Mouse (Mus musculus) forebrain, embryonic 12.5 days (tissue): Measurements from ENCODE around the gene Zfp652. TPM values are rescaled to one million over a fixed set of nuclear protein-coding genes. Genes with fewer than 3 reads are reported as not detected.

Experiments used
- ATAC-seq: fragments of 200-750 bp; cut with Nextera tagmentation; 2 replicates; pipeline ENCODE4 v1.8.0; 2017; ENCODE audit warnings: moderate TSS enrichment; ENCODE audit not compliant: low FRiP score
- H3K27ac ChIP-seq: fragments of 300-500 bp; sonication (generic); 2 replicates; pipeline ENCODE4 v1.5.1; 2016; ENCODE audit warnings: mild to moderate bottlenecking
- H3K27me3 ChIP-seq: fragments of 300-500 bp; sonication (generic); 2 replicates; pipeline ENCODE4 v1.6.1; 2016; ENCODE audit warnings: mild to moderate bottlenecking
- H3K36me3 ChIP-seq: fragments of 300-500 bp; sonication (generic); replicated peaks from 2 replicates; pipeline ENCODE4 v1.6.1; 2016; ENCODE audit warnings: mild to moderate bottlenecking
- H3K4me1 ChIP-seq: fragments of 300-500 bp; sonication (generic); 2 replicates; pipeline ENCODE4 v1.6.1; 2016
- H3K4me2 ChIP-seq: fragments of 300-500 bp; sonication (generic); 2 replicates; pipeline ENCODE4 v1.6.1; 2016; ENCODE audit warnings: mild to moderate bottlenecking, moderate library complexity
- H3K4me3 ChIP-seq: fragments of 300-500 bp; sonication (generic); replicated peaks from 2 replicates; pipeline ENCODE4 v1.5.1; 2016; ENCODE audit warnings: mild to moderate bottlenecking
- H3K9ac ChIP-seq: fragments of 300-500 bp; sonication (generic); 2 replicates; pipeline ENCODE4 v1.6.1; 2016; ENCODE audit warnings: mild to moderate bottlenecking
- H3K9me3 ChIP-seq: fragments of 300-500 bp; sonication (generic); 2 replicates; pipeline ENCODE4 v1.6.1; 2016
- WGBS: fragments of 180-500 bp; shearing (Covaris S2); methylation state at CpG from one replicate; pipeline ENCODE4 v1.1.7; 2016; 5-methylcytosine and 5-hydroxymethylcytosine counted together
- polyA plus RNA-seq: library from polyadenylated mRNA; unstranded; fragments of >200 nt; fragmentation: Nextera tagmentation; extraction: Ambion mirVana; gene quantifications from 2 replicates; pipeline ENCODE4 v1.2.1, GENCODE M21; 2016

Zfp652 gene
- polyA plus RNA-seq, 1 experiment from 2014 or later = 27.6 TPM

DNA sequence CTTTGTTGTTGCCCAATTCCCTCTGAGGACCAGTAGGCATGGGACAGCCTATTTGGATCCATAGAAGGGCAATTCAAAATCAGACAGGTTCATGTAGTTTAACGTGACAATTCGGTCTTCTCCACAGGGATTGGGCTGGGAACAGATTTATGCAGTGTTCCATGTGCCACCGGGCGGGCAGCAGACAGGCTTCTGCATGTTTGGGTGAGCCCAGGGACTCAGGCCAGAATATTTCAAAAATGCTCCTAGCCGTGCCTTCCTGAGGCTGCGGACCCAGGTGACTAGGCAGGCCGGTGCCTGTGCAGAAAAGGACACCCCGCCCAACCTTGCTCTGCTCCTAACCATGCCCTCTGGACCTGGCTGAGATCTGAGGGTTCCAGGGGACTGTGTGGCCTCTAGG, 106.7 kb downstream of the Zfp652 start:
- H3K27ac ChIP-seq = no peak overlapping the region
- H3K4me1 ChIP-seq = peaks cover 7% of the 10 kb centered on the region
- peaks cover 32% of the 10 kb centered on the region for H3K27me3 ChIP-seq
- H3K4me3 ChIP-seq = no peak overlapping the region
- no peak overlapping the region for H3K9ac ChIP-seq
- no peaks in the 10 kb centered on the region for H3K36me3 ChIP-seq
- 86% methylated on average over 8 of the region's 8 CpGs for WGBS
- ATAC-seq = no peak
- no peaks in the 10 kb centered on the region for H3K9me3 ChIP-seq
- no peak overlapping the region for H3K4me2 ChIP-seq

DNA sequence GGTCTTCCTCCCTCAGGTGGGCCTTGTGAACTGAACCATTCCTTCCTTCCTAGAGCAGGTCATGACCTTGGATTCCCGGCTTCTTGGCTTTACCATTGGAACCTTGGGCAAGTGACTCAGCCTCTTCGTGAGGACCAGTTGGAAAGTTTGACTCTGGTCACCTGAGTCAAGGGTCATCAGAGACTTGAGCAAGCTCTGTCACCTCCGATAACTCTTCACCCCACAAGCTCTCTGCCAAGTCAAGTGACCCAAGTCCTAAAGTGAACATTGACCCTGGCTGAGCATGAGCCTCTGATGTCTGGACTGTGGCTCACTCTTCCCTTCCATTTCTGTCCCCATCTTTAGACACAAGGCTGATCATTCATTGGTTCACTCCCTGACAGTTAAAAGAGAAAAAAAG, 109.0 kb downstream of the Zfp652 start:
- no peak overlapping the region for H3K9ac ChIP-seq
- peaks cover 53% of the 10 kb centered on the region for H3K27me3 ChIP-seq
- no peak overlapping the region for H3K4me3 ChIP-seq
- no peak overlapping the region for H3K4me2 ChIP-seq
- no peaks in the 10 kb centered on the region for H3K9me3 ChIP-seq
- peaks cover 15% of the 10 kb centered on the region for H3K4me1 ChIP-seq
- 93% methylated on average over 3 of the region's 3 CpGs for WGBS
- ATAC-seq = no peak
- H3K36me3 ChIP-seq = no peaks in the 10 kb centered on the region
- H3K27ac ChIP-seq = no peak overlapping the region

DNA sequence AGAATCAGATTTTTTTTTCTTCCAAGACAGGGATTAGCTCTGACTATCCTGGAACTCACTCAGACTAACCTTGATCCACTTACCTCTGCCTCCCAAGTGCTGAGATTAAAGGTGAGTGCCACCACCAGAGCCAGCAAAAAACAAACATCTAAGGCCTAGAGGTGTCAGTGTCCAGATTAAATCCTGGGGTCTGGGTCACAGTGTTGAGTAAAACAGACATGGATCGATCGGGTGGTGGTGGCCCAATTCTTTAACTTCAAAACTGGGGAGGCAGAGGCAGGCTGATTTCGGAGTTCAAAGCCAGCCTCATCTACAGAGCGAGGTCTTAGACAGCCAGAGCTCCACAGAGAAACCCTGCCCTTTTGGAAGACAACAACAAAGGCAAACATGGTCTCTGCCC, 110.0 kb downstream of the Zfp652 start:
- no peaks in the 10 kb centered on the region for H3K9me3 ChIP-seq
- H3K27ac ChIP-seq = no peak overlapping the region
- no peaks in the 10 kb centered on the region for H3K36me3 ChIP-seq
- no peak overlapping the region for H3K4me2 ChIP-seq
- no peak overlapping the region for H3K9ac ChIP-seq
- ATAC-seq = no peak
- WGBS = 94% methylated on average over 4 of the region's 4 CpGs
- H3K4me1 ChIP-seq = peaks cover 15% of the 10 kb centered on the region
- H3K4me3 ChIP-seq = no peak overlapping the region
- H3K27me3 ChIP-seq = peaks cover 60% of the 10 kb centered on the region

DNA sequence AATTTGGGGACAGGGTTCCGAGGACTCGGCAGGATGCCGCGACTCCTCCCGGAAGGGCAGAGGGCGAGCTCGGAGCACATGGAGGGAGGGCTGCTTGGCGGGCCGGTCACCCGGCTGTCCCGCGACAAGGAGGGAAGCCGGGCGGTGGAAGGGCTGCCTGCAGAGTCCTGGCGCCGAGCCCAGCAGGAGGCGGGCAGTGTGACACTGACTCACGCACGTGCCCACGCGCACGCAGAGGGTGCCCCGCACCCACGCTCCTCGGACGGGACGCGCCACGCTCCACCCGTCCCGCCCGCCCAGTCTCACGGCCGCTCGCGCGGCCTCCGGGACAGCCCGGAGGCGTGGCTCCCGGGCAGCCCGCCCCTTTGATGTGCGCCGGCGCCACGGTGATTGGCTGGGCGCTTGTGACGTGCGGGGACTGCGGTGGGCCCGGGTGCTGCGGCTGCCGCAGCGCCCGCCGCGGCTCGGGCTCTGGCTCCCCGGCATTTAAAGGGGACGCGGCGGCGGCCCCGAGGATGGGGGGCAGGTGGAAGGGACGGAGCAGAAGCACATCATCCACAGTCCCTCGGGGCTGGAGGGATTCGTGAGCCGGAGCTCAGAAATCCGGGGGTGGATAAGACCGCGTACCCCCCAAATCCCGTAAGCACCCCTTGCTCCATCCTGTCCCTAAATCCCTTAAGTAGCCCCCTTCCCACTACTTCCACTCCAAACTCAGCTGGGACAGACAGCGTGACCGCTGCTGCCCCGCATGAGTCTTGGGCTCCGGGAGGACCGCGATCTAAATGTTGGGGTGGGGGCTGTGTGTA, 111.8 kb downstream of the Zfp652 start, which contains the start of gene Phospho1:
TSS of gene Phospho1 (plus strand) at position 429 of the 806 bp plus-strand sequence.
- H3K4me2 ChIP-seq = peak within 1 kb of the TSS; percentile 96
- peak; percentile 99 for ATAC-seq
- H3K36me3 ChIP-seq = no peaks in the 10 kb centered on the region
- H3K27me3 ChIP-seq = peaks cover 76% of the 10 kb centered on the region
- H3K4me3 ChIP-seq = peak within 1 kb of the TSS; percentile 70
- H3K4me1 ChIP-seq = peaks cover 15% of the 10 kb centered on the region
- WGBS = under 1% methylated on average over 64 of the region's 78 CpGs
- H3K9me3 ChIP-seq = no peaks in the 10 kb centered on the region
- H3K9ac ChIP-seq = peak within 1 kb of the TSS; percentile 78
- no peak within 1 kb of the TSS for H3K27ac ChIP-seq

DNA sequence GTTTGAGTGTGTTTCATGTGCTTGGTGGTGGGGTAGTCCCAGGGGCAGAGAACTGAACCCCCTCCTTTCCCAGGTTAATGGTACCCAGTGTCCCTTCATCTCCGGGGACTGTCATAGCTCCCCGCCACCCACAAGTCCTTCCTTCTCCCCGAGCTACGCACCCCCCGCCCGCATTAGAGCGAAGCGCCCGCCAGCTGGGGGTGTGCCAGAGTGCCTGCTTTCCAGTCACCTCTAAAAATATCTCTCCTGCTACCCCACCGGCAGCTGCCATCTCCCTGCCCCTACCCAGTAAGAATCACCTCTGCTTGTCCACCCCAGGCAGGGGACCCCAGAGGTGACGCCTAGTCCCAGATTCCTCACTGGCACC, 112.4 kb downstream of the Zfp652 start:
- H3K9me3 ChIP-seq = no peaks in the 10 kb centered on the region
- H3K4me1 ChIP-seq = peaks cover 16% of the 10 kb centered on the region
- no peak overlapping the region for H3K27ac ChIP-seq
- peak; percentile 20 for ATAC-seq
- H3K4me3 ChIP-seq = peak overlapping the region; percentile 70
- no peaks in the 10 kb centered on the region for H3K36me3 ChIP-seq
- under 1% methylated on average over 11 of the region's 11 CpGs for WGBS
- H3K9ac ChIP-seq = peak overlapping the region; percentile 78
- H3K27me3 ChIP-seq = peaks cover 82% of the 10 kb centered on the region
- peak overlapping the region; percentile 96 for H3K4me2 ChIP-seq

DNA sequence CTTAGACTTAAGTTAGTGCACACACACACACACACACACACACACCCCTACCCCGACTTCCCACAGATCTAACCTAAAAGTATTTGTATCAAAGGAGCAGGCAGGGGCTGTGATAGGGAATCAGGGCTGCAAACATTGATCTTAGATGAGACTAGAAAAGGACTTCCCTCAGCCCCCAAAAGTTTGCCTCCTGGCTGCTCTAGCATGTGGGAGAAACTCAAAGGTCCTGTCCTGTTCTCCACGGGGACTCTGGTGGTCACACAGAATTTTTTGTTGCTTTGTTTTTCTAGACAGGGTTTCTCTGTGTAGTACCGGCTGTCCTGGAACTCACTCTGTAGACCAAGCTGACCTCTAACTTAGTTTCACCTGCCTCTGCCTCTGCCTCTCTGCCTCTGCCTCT, 113.2 kb downstream of the Zfp652 start:
- Histone ChIP-seq H3K4me3 (no peak overlapping the region), H3K9ac (no peak overlapping the region), H3K9me3 (no peaks in the 10 kb centered on the region), H3K27ac (no peak overlapping the region), H3K4me2 (no peak overlapping the region), H3K4me1 (peaks cover 23% of the 10 kb centered on the region), H3K27me3 (peaks cover 90% of the 10 kb centered on the region), H3K36me3 (no peaks in the 10 kb centered on the region)
- 63% methylated on average over 3 of the region's 3 CpGs for whole genome bisulfite sequencing
- ATAC-seq = no peak

DNA sequence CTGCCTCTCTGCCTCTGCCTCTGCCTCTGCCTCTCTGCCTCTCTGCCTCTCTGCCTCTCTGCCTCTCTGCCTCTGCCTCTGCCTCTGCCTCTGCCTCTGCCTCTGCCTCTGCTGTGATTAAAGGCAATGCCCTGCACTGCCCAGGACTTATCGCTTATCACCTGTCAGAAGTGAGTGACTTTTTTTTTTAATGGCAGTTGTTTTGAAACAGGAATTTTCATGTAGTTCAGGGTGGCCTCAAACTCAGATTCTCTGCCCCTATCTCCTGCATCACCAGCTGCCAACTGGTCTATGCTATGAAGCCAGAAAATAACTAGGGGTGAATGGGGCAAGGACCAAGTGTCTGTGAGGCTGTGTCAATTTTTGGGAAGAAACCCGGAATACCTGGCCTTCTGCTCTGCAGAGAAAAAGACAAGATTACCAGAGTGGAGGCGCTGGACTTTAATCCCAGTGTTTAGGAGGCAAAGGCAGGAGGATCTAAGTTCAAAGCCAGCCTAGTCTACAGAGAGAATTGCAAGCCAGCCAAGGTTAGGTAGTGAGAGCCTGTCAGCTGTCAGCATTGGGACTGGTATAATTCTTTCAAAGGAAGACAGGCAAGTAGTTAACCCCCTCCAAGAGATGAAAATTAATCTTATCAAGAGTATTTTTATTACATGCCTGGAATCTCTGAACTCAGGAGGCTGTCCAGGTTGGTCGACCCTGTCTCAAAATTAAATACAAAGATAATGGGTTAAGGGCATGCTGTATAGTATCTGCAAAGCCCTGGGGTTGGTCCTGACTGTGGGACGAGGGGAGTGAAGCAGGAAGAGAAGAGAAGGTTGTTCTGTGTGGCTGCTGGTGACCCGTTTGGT, 114.1 kb downstream of the Zfp652 start:
- Histone ChIP-seq H3K27ac (no peak overlapping the region), H3K36me3 (no peaks in the 10 kb centered on the region), H3K9me3 (no peaks in the 10 kb centered on the region), H3K4me1 (peaks cover 32% of the 10 kb centered on the region), H3K9ac (no peak overlapping the region), H3K4me2 (no peak overlapping the region), H3K4me3 (no peak overlapping the region), H3K27me3 (peaks cover 94% of the 10 kb centered on the region)
- 60% methylated on average over 6 of the region's 6 CpGs for WGBS
- no peak for ATAC-seq

DNA sequence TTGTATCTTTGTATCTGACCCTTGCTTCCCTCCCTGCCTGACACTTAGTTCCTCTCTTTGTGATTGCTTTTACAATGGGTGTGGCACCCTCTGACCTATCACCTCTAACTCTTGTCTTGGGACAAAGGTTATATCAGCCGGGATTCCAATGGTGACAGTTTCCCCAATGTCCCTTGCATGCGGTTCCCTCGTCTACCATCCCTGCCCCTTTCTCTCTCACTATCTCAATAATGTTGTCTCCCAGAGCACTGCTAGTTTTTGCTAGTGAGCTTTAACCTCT, 114.6 kb downstream of the Zfp652 start:
- Histone ChIP-seq H3K4me3 (no peak overlapping the region), H3K27ac (no peak overlapping the region), H3K4me2 (no peak overlapping the region), H3K27me3 (peaks cover 94% of the 10 kb centered on the region), H3K9ac (no peak overlapping the region), H3K4me1 (peaks cover 35% of the 10 kb centered on the region), H3K9me3 (no peaks in the 10 kb centered on the region), H3K36me3 (no peaks in the 10 kb centered on the region)
- no peak for ATAC-seq
- WGBS = 37% methylated on average over 3 of the region's 3 CpGs

DNA sequence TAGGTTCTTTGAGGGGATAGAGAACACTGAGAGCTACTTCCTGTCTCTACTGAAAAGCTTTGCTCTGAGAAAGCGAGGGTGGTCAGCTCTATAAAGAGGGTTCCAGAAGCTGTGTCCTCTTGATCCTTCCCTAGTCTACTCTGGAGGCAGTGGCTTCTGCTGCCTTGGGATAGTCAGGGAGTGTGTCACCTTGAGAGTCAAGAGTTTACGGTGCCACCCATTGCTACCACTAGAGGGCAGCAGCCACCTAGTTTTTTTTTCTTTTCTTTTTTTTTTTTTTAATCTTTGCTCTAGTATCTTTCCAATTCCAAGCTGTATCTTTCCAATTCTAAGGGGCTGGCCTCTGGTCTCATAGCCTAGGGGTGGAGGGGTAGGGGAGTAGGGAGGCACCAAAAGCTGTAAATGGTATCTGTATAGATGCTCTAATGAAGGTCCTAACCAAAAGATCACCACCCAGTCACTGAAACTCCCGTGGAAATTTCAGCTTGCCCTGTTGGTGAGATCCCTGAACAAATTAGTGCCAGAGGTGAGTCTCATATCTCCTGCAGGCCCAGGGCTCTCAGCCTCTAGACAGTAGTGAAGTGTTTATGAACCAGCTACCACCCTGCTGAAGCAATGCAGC, 115.1 kb downstream of the Zfp652 start:
- H3K27ac ChIP-seq = no peak overlapping the region
- ATAC-seq = no peak

DNA sequence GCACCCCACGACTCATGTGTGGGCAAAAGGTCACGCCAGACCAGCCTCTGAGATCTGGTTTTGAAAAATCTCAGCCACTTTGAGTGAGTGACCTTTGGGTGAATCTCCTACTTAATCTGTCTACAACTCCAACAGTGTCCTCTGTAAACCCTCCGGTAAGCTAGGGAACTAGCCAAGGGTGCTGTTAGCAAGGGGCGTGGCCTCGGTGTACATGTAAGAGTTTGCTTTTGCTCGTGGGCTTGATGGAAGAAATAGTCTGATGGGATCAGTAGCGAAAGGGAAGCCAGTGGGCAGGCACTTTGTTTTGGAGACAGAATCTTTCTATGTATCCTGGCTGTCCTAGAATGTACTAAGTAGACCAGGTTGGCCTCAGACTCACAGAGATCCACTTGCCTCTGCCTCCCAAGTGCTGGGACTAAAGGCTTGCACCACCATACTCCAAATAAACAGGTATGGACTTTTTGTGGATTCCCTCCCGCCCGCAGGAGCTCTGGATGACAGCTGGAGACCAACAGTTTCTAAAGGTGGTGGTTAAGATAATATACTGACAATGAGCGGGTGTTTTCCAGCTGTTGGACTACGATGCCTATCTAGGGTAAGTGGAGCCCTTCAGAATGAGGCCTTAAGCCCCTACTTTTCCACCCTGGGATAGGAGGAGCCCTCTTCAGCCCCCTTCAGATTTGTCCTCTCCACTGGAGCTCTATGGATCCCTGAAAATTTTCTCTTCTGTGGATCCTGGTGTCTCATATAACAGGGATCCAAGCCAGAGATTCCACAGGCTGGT, 115.9 kb downstream of the Zfp652 start:
- Histone ChIP-seq H3K27me3 (peaks cover 95% of the 10 kb centered on the region), H3K4me3 (no peak overlapping the region), H3K27ac (no peak overlapping the region), H3K4me1 (peaks cover 38% of the 10 kb centered on the region), H3K4me2 (no peak overlapping the region), H3K9ac (no peak overlapping the region), H3K9me3 (no peaks in the 10 kb centered on the region), H3K36me3 (no peaks in the 10 kb centered on the region)
- no peak for ATAC-seq
- WGBS = 77% methylated on average over 11 of the region's 11 CpGs

More for the DNA sequence above, 115.1 kb downstream of the Zfp652 start:
- Histone ChIP-seq H3K9ac (no peak overlapping the region), H3K4me2 (no peak overlapping the region), H3K4me3 (no peak overlapping the region), H3K27me3 (peaks cover 95% of the 10 kb centered on the region), H3K9me3 (no peaks in the 10 kb centered on the region), H3K36me3 (no peaks in the 10 kb centered on the region), H3K4me1 (peaks cover 35% of the 10 kb centered on the region)
- WGBS = 18% methylated on average over 3 of the region's 3 CpGs

DNA sequence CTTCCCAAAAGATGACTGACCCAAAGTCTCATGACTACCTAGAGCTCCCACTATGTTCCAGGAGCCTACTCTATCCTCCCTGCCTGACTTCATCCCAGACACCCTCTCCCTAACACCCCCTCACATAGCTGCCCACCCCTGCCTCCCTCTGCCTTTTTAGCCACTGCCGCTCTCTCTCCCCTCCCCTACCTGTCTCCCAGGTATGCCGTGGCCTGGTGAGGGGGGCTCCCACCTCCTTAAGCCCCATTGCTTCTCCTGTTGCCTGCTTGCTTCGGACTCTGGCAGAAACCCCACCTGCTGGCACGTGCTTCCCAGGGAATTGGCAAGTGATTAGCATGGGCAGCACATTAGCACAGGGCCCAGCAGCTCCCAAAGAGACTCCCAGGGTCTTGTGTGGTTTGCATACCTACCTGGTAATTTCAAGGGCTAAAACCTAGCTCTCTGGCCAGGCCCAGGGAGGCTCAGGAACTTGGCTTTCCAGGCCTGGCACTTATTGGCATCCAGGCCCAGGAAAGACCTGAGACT, 117.1 kb downstream of the Zfp652 start:
- Histone ChIP-seq H3K4me3 (no peak overlapping the region), H3K4me1 (peaks cover 42% of the 10 kb centered on the region), H3K9ac (no peak overlapping the region), H3K9me3 (no peaks in the 10 kb centered on the region), H3K4me2 (no peak overlapping the region), H3K27ac (no peak overlapping the region), H3K27me3 (peaks cover 99% of the 10 kb centered on the region), H3K36me3 (no peaks in the 10 kb centered on the region)
- WGBS = 29% methylated on average over 4 of the region's 4 CpGs
- ATAC-seq = no peak
